Mouse (Mus musculus): ENCODE results near the gene Bco1. TPM values are rescaled to one million over a fixed set of nuclear protein-coding genes. Genes with fewer than 3 reads are reported as not detected.

The Bco1 gene
- total RNA-seq, 2 experiments from 2014 or later = not detected

DNA sequence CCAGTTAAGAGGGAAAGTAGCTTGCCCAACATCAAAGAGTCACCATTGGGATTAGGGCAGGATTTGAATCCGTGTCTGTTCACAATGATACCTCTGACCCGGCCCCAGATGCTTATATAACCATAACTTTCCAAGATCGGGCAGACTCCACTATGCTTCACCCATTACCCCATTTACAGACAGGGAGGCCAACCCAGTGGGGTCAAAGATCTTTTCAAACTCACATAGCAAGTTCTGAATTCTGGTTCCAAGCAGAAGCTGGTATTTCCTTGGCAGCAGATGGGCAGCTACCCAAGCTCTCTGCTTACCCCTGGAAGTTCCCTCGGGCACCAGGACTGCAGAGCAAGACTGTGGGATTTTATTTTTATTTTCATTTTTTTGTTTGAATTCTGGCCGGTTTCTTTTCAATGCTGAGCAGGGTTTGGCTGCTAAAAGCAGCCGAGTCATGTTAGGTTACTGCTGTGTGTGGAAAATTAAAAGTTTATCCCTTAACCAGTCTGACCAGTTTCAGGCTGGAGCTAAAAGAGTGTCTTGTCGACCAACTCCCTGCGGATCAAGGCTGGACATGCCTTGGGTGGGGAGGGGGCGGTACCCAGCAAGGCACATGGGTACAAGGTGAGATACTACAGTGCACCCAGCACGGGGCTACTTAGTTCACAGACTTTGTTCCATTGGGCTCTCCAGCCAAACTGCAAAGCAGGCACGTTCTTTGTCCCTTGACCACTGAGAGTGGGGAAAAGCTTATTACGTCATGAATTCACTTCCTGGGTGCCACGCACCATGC, 28.4 kb downstream of the Bco1 start:
- Histone ChIP-seq H3K27ac (no peak overlapping the region), H3K4me3 (no peak overlapping the region)
- no peak for TF ChIP-seq CTCF (IDR thresholded peaks at IDR 0.05)
- intact Hi-C loops (cut with DNase I) = no loop called here
- no peak for DNase-seq (ENCODE audit: extremely low spot score in 1 of 2, low spot score in 2 of 2)

DNA sequence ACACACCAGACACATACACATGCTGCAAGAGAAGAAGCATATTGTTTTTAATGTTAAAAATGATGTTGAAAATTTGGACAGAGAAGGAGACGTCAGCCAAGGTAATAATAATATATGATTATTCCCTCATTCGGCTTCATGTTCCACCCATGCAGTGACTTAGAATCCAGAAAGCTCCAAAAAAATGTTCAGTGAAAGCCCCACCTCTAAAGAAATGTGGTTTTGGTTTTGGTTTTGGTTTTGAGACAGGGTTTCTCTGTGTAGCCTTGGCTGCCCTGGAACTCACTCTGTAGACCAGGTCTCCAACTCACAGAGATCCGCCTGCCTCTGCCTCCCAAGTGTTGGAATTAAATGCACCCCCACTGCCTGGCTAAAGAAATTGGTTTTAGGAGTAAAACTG, 30.2 kb downstream of the Bco1 start:
- DNase-seq (ENCODE audit: extremely low spot score in 1 of 2, low spot score in 2 of 2) = no peak

DNA sequence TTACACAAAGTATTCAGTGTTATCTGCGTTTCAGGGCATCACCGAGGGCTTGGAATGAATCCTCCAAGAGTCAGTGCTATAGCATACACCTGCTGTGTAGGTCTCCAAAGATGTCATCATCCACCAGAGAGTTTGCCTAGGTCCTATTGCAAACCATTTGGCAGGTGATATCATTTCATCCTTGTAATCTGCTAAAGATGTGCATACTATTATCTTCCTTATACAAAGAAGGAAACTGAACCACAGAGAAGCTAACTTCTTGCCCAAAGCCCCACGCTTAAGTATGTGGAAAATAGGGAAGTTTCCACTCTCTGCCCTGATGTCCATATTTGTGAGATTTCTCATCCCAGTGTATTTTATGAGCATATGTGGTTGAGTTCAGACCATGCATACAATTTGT, 30.8 kb downstream of the Bco1 start:
- H3K4me3 ChIP-seq = no peak overlapping the region
- DNase-seq (ENCODE audit: extremely low spot score in 1 of 2, low spot score in 2 of 2) = no peak
- no peak for TF ChIP-seq CTCF (IDR thresholded peaks at IDR 0.05)
- intact Hi-C loops (cut with DNase I) = no loop called here
- H3K27ac ChIP-seq = no peak overlapping the region

More for the DNA sequence above, 30.2 kb downstream of the Bco1 start:
- TF ChIP-seq CTCF (IDR thresholded peaks at IDR 0.05) = no peak
- no peak overlapping the region for H3K4me3 ChIP-seq
- intact Hi-C loops (cut with DNase I) = no loop called here
- no peak overlapping the region for H3K27ac ChIP-seq

DNA sequence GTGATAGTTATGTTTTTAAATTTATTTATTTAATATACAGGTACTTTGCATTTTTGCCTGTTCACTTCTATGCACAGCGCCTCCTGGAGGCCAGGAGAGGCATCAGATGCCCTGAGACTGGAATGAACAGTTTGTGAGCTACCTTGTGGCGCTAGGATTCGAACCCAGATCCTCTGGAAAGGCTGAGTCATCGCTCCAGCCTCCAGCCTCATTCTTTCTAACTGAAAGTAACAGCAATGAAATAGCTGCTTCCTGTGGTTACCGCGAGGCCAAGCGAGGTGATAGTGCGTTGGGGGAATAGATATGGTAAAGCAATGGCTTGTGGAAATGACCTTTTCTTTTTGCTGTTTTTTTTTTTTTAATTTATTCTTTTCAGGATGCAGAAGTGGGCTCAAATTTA, 31.4 kb downstream of the Bco1 start:
- no peak overlapping the region for H3K27ac ChIP-seq
- TF ChIP-seq CTCF (IDR thresholded peaks at IDR 0.05) = peak; percentile 19; the same call in 1 of the 2 replicates
- H3K4me3 ChIP-seq = no peak overlapping the region
- no peak for DNase-seq (ENCODE audit: extremely low spot score in 1 of 2, low spot score in 2 of 2)
- intact Hi-C loops (cut with DNase I) = no loop called here

DNA sequence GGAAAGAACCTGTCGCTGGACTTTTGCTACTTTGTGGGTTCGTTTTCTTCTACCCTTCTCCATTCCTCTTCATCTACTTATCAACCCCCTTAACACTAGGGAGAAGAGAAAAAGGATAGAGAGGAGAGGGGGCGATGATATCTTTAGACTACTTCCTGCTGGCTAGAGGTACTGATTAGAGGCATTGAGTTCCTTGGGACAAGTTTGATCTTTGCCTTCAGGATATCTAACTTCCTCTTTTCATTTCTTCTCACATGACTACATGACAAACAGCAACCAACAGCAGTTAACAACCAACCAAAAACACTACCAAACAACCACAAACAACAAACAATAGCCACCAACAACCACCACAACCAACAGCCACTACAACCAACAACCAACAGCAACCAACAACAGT, 38.0 kb downstream of the Bco1 start:
- intact Hi-C loops (cut with DNase I) = no loop called here
- H3K27ac ChIP-seq = no peak overlapping the region
- TF ChIP-seq CTCF (IDR thresholded peaks at IDR 0.05) = no peak
- no peak for DNase-seq (ENCODE audit: extremely low spot score in 1 of 2, low spot score in 2 of 2)
- no peak overlapping the region for H3K4me3 ChIP-seq

DNA sequence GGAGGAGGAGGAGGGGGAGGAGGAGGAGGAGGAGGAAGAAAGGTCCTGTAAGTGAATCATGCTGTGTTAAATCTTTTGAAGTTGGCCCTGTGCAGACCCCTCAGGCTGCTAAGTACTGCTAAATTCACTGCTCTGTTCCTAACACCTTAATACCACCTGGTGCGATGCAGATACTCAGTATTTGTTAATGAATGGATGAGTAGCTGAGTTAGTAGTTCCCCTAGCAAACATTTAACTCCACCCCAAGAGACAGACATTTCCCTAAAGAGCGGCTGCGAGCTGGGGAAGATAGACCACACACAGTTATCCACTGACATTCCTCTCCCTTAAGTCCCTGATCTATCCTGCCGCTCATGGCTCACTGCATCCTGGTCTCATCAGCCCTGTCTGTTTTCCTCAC, 40.7 kb downstream of the Bco1 start:
- intact Hi-C loops (cut with DNase I) = no loop called here
- no peak overlapping the region for H3K4me3 ChIP-seq
- TF ChIP-seq CTCF (IDR thresholded peaks at IDR 0.05) = no peak

DNA sequence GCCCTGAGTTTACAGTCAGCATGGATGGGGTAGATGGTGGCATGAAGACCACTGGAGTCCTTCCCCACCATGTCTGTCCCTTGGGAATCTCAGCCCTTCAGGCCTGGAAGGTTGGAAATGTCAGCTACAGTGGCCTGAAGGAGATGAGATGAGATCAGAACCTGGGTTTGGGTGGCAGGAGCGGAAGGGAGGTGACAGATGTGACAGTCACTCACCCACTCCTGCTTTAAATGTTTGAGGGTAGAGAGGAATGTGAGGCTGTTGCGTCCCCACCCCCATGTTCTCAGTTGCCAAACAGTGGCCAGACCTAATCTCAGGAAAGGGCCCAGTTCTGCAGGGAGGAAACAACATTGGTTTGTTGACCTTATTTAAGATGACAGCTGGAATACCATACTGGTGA, 41.1 kb downstream of the Bco1 start:
- Histone ChIP-seq H3K4me3 (no peak overlapping the region), H3K27ac (no peak overlapping the region)
- intact Hi-C loops (cut with DNase I) = no loop called here
- no peak for TF ChIP-seq CTCF (IDR thresholded peaks at IDR 0.05)
- no peak for DNase-seq (ENCODE audit: extremely low spot score in 1 of 2, low spot score in 2 of 2)

More for the DNA sequence above, 40.7 kb downstream of the Bco1 start:
- H3K27ac ChIP-seq = no peak overlapping the region
- DNase-seq (ENCODE audit: extremely low spot score in 1 of 2, low spot score in 2 of 2) = no peak

DNA sequence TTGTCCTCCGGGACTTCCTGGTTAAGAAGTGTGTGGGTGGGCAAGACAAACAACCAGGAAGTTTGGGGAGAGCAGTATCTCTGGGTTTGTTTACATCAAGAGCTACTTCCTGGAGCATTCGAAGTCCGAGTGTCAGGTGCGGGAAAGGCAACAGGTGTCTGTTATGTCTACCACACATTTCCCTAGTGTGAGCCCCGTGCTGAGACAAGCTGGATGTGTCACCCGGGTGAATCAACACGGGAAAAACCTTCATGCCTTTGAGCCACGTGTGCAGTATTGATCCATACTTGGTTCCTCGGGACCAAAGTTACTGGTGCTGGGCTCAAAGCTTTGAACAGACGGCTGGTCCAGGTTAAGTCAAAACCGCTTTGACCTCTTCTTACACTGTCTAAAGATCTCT, 41.7 kb downstream of the Bco1 start:
- no peak for DNase-seq (ENCODE audit: extremely low spot score in 1 of 2, low spot score in 2 of 2)
- TF ChIP-seq CTCF (IDR thresholded peaks at IDR 0.05) = no peak

DNA sequence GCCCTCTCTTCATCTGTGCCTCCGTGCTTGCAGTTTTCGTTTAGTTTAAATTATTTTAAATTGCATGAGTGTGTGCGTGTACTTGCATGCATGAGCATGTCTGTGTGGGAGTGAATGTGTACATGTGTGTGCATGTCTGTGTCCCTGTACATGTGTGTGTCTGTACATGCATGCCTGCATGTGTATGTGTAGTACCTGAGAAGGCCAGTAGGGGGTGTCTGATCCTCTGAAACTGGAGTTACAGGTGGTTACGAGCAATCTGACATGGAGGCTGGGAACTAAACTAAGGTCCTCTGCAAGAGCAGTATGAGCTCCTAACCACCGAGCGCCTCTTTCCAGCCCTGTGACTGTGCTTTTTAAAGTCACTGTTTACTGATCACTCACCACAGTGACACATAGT, 52.9 kb downstream of the Bco1 start:
- TF ChIP-seq CTCF (IDR thresholded peaks at IDR 0.05) = peak; percentile 42
- Histone ChIP-seq H3K27ac (no peak overlapping the region), H3K4me3 (no peak overlapping the region)
- intact Hi-C loops (cut with DNase I) = no loop called here
- no peak for DNase-seq (ENCODE audit: extremely low spot score in 1 of 2, low spot score in 2 of 2)

More for the DNA sequence above, 41.7 kb downstream of the Bco1 start:
- no peak overlapping the region for H3K4me3 ChIP-seq
- no peak overlapping the region for H3K27ac ChIP-seq
- intact Hi-C loops (cut with DNase I) = no loop called here

DNA sequence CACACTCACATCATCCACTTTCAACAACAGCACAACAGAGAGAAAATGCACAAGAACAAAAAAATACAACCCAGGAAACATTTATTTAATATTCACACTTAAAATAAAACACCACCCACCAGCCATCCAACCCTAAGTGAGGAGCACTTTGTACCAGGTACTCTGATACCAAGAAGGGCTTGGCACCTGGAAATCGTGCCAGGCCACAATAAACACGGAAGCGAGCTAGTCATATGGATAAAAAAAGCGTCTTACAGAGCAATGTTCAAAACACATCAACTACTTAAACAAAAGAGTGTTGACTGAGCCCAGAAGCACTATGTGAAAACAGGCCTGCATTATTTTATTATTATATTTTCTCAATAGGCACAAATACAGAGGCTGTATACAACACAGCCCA, 60.5 kb downstream of the Bco1 start:
- intact Hi-C loops (cut with DNase I) = loop anchor here (5.0 kb wide), 1 partner anchor 234 kb away; the partner anchor contains the start of genes Cenpn and Cmc2
- no peak for DNase-seq (ENCODE audit: extremely low spot score in 1 of 2, low spot score in 2 of 2)
- H3K4me3 ChIP-seq = no peak overlapping the region; the same call in 1 of the 2 replicates
- TF ChIP-seq CTCF (IDR thresholded peaks at IDR 0.05) = no peak
- no peak overlapping the region for H3K27ac ChIP-seq

DNA sequence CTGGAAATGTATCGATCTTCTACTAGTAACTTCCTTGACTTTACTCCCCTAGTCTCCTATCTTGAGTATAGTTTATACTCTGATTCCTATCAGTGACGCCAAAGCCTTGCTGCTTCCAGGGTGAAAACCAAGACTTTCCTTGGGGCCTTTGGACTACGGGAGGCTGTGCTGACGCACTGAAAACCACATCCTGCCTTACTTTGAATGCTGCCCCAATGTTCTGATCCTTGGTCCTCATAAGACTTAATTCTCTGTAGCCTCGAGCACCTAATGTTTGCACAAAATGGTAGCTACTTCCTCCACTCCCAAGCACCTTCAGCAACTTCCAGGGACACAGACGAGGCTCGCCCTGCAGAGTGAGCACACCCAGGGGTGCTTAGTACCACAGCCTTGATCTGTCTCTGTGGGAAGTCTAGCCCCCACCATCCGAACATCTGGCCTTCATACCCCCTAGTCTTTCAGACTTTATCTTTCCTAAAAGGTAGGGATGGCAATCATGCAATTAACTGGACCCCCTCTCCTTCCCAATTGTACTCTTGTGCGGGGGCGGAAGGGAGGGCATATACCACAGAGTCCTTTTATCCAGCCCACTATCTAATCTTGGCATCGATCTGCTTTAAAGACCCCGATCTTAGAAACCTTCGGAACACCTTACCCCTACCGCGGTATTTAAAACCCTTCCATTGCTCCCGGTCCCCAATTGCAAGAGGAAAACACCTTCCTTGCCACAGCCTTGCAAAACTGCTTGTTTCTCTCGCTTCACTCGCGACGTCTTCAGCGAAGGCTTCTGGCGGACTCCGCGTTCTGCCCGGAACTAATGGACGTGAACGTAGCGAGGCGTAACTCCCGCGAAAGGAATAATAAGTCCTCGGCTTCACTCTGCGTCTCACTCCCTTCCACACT, 61.5 kb downstream of the Bco1 start:
- TF ChIP-seq CTCF (IDR thresholded peaks at IDR 0.05) = no peak
- no peak for DNase-seq (ENCODE audit: extremely low spot score in 1 of 2, low spot score in 2 of 2)
- peak overlapping the region; percentile 84 for H3K27ac ChIP-seq
- H3K4me3 ChIP-seq = peak overlapping the region; percentile 93
- intact Hi-C loops (cut with DNase I) = loop anchor here (5.0 kb wide), 1 partner anchor 235 kb away; the partner anchor contains the start of genes Cenpn and Cmc2

DNA sequence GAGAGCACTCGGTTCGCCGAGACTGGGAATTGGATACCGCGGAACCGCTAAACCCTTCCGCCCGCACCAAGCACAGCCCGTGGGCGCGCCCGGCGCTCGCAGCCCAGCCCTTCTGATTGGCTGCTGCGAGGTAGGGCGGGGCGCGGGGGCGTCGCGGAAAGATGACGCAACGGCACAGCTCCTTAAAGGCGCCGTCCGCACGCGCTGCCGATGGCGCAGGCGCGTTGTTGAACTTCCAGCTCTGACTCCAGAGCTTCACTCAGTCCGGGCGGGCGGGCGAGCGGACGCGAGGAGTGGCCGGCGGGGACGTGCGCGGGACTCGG, 62.1 kb downstream of the Bco1 start:
- H3K4me3 ChIP-seq = peak overlapping the region; percentile 93
- H3K27ac ChIP-seq = peak overlapping the region; percentile 85
- intact Hi-C loops (cut with DNase I) = loop anchor here (5.0 kb wide), 1 partner anchor 235 kb away; the partner anchor contains the start of genes Cenpn and Cmc2
- peak; percentile 98 to 99 for DNase-seq (ENCODE audit: extremely low spot score in 1 of 2, low spot score in 2 of 2)
- TF ChIP-seq CTCF (IDR thresholded peaks at IDR 0.05) = no peak; the same call in 1 of the 2 replicates

Measured in left cerebral cortex, adult 2 months (tissue).